Mouse (Mus musculus): Measurements from ENCODE around the gene Tpst1. TPM values are rescaled to one million over a fixed set of nuclear protein-coding genes. Genes with fewer than 3 reads are reported as not detected.

The Tpst1 gene
- polyA plus RNA-seq, 1 experiment from 2014 or later = 59.0 TPM

DNA sequence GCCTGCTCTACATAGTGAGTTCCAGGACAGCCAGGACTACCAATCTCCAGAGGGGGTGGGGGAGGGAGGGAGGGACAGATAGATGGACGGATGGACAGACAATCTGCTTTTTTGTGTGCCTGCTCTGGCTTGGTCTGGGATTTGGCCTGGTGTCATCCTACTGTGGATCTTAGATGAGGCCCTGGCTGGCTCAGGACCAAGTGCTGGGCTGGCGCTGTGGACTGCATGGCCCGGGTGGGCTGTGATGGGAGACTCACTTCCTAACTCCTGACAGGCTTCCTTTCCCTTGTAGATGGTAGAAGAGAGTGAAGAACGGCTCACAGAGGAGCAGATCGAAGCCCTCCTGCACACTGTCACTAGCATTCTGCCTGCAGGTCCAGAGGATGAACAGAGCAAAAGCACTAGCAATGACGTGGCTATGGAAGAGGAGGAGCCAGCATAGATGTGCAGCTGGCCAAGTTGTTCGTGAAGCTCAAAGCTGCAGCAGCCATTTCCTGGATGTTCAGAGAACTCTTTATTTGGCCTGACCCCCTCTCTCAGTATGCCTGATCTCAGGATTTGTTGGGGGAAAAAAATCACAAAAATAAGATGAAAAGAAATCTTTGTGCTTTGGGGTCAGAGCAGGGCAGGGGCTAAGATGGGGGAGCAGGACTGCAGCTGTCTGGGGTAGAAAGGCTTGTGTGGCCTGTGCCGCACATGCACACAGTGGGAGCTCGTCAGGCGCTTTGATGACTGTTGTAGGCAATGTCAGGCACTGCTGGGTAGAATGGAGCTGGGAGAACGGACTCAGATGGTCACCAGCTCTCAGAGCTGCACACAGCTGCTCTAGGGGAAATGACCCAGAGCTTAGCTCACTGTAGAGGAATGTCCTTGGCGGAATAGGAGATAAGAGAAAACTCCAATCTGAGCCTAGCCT is 13.5 kb upstream of the Tpst1 start:
- peak overlapping the region; percentile 38; the same call in 1 of the 2 replicates for H3K27ac ChIP-seq (replicated peaks)

GRCm38 (mm10) chr5:130060329-130060665 is 12.8 kb upstream of the Tpst1 start:
- no peak for ATAC-seq (ENCODE audit: low read depth)
- Histone ChIP-seq H3K36me3 (peaks cover 35% of the 10 kb centered on the region), H3K4me2 (no peak overlapping the region), H3K9me3 (no peaks in the 10 kb centered on the region), H3K27ac (replicated peaks) (peak overlapping the region; percentile 23; the same call in 1 of the 2 replicates), H3K4me3 (no peak overlapping the region), H3K4me1 (replicated peaks) (no peaks in the 10 kb centered on the region), H3K27me3 (no peaks in the 10 kb centered on the region), H3K9ac (no peak overlapping the region)
- WGBS = 90% methylated on average over 4 of the region's 4 CpGs

More for the DNA sequence above, 13.5 kb upstream of the Tpst1 start:
- no peaks in the 10 kb centered on the region for H3K27me3 ChIP-seq
- no peak for ATAC-seq (ENCODE audit: low read depth)
- 80% methylated on average over 12 of the region's 12 CpGs for WGBS
- no peak overlapping the region for H3K4me2 ChIP-seq
- H3K9me3 ChIP-seq = no peaks in the 10 kb centered on the region
- H3K36me3 ChIP-seq = peaks cover 39% of the 10 kb centered on the region
- H3K4me3 ChIP-seq = no peak overlapping the region
- no peaks in the 10 kb centered on the region for H3K4me1 ChIP-seq (replicated peaks)
- H3K9ac ChIP-seq = no peak overlapping the region

DNA sequence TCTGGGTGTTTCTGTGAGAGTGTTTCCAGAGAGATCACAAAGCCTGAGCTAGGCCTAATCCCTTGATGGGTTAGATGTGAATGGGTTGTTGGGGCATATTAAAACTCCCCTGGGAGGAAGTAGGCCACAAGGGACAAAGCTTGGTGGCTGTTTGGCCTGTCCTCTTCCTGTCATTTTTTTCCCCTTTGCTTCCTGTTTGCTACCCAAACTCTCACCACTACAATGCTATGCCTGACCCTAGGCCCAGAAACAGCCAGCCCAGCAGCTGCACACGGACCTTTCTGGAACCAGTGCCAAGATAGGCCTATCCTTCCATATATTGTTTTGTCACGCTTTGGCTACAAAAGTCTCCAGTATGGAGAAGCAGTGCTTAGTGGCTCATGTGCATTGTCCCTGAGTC is 11.0 kb upstream of the Tpst1 start:
- H3K4me2 ChIP-seq = no peak overlapping the region
- no peak overlapping the region for H3K9ac ChIP-seq
- H3K36me3 ChIP-seq = peaks cover 30% of the 10 kb centered on the region
- WGBS = 84% methylated on average over 2 of the region's 2 CpGs
- peak overlapping the region; percentile 28; the same call in 1 of the 2 replicates for H3K27ac ChIP-seq (replicated peaks)
- H3K4me3 ChIP-seq = no peak overlapping the region
- no peaks in the 10 kb centered on the region for H3K27me3 ChIP-seq
- ATAC-seq (ENCODE audit: low read depth) = no peak
- H3K9me3 ChIP-seq = no peaks in the 10 kb centered on the region; the same call in 1 of the 2 replicates
- no peaks in the 10 kb centered on the region for H3K4me1 ChIP-seq (replicated peaks)

- Histone ChIP-seq H3K4me1 (replicated peaks) (no peaks in the 10 kb centered on the region), H3K27me3 (no peaks in the 10 kb centered on the region), H3K9me3 (no peaks in the 10 kb centered on the region; the same call in 1 of the 2 replicates), H3K4me3 (no peak overlapping the region), H3K27ac (replicated peaks) (no peak overlapping the region), H3K9ac (no peak overlapping the region), H3K4me2 (no peak overlapping the region), H3K36me3 (peaks cover 30% of the 10 kb centered on the region)
- WGBS = 81% methylated on average over 2 of the region's 2 CpGs
- no peak for ATAC-seq (ENCODE audit: low read depth)
Measured at GRCm38 (mm10) chr5:130063760-130064159, 9.4 kb upstream of the Tpst1 start.

DNA sequence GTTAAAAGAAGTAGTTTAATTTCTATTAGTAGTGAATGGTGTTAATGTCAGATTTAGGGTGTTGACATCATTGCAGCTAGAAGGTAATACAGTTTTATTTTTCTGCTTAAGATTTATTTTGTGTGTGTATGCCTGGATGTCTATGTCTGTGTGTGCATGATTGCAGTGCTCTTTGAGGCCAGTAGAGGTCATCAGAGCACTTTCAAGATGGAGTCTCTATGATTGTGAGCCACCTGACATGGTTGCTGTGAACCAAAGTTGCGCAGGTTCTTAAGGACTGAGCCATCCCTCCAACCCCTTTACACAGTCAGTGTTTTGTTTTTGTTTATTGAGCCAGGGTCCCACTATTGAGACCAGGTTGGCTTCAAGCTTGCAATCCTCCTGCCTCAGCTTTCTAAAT is 7.5 kb upstream of the Tpst1 start:
- H3K27ac ChIP-seq (replicated peaks) = no peak overlapping the region
- H3K4me1 ChIP-seq (replicated peaks) = no peaks in the 10 kb centered on the region
- WGBS = 95% methylated on average over 1 of the region's 1 CpGs
- H3K9me3 ChIP-seq = peaks cover 3% of the 10 kb centered on the region; the same call in 1 of the 2 replicates
- no peak for ATAC-seq (ENCODE audit: low read depth)
- no peak overlapping the region for H3K4me3 ChIP-seq
- H3K36me3 ChIP-seq = peaks cover 19% of the 10 kb centered on the region
- no peak overlapping the region for H3K4me2 ChIP-seq
- no peak overlapping the region for H3K9ac ChIP-seq
- H3K27me3 ChIP-seq = no peaks in the 10 kb centered on the region

- Histone ChIP-seq H3K4me3 (no peak overlapping the region), H3K27me3 (no peaks in the 10 kb centered on the region), H3K4me2 (no peak overlapping the region), H3K9ac (no peak overlapping the region), H3K9me3 (peaks cover 3% of the 10 kb centered on the region; the same call in 1 of the 2 replicates), H3K36me3 (0 out of 2 replicates have a peak, but pooled peaks cover 2% of the 10 kb centered on the region), H3K27ac (replicated peaks) (no peak overlapping the region), H3K4me1 (replicated peaks) (no peaks in the 10 kb centered on the region)
- no peak for ATAC-seq (ENCODE audit: low read depth)
- 74% methylated on average over 3 of the region's 3 CpGs for WGBS
Measured at GRCm38 (mm10) chr5:130067841-130068264, 5.3 kb upstream of the Tpst1 start.

- WGBS = 68% methylated on average over 6 of the region's 6 CpGs
- ATAC-seq (ENCODE audit: low read depth) = no peak
- Histone ChIP-seq H3K27ac (replicated peaks) (no peak overlapping the region), H3K9ac (no peak overlapping the region), H3K4me2 (no peak overlapping the region), H3K4me1 (replicated peaks) (peaks cover 5% of the 10 kb centered on the region; the same call in 1 of the 2 replicates), H3K27me3 (no peaks in the 10 kb centered on the region), H3K36me3 (no peaks in the 10 kb centered on the region), H3K9me3 (no peaks in the 10 kb centered on the region), H3K4me3 (no peak overlapping the region)
Measured at GRCm38 (mm10) chr5:130074491-130074890, 1.4 kb downstream of the Tpst1 start.

- Histone ChIP-seq H3K9ac (no peak overlapping the region), H3K4me1 (replicated peaks) (peaks cover 15% of the 10 kb centered on the region), H3K4me2 (no peak overlapping the region), H3K9me3 (no peaks in the 10 kb centered on the region), H3K27me3 (no peaks in the 10 kb centered on the region), H3K36me3 (peaks cover 2% of the 10 kb centered on the region; the same call in 1 of the 2 replicates), H3K27ac (replicated peaks) (no peak overlapping the region), H3K4me3 (no peak overlapping the region)
- no peak for ATAC-seq (ENCODE audit: low read depth)
- 62% methylated on average over 6 of the region's 6 CpGs for WGBS
Measured at GRCm38 (mm10) chr5:130076396-130076795, 3.3 kb downstream of the Tpst1 start.

- H3K4me3 ChIP-seq = no peak overlapping the region; the same call in 1 of the 2 replicates
- no peaks in the 10 kb centered on the region for H3K9me3 ChIP-seq
- WGBS = 81% methylated on average over 9 of the region's 9 CpGs
- H3K27me3 ChIP-seq = no peaks in the 10 kb centered on the region
- peak overlapping the region; percentile 88; the same call in 1 of the 2 replicates for H3K9ac ChIP-seq
- ATAC-seq (ENCODE audit: low read depth) = no peak
- peaks cover 5% of the 10 kb centered on the region for H3K36me3 ChIP-seq
- H3K27ac ChIP-seq (replicated peaks) = peak overlapping the region; percentile 85; the same call in 1 of the 2 replicates
- H3K4me1 ChIP-seq (replicated peaks) = peaks cover 15% of the 10 kb centered on the region
- H3K4me2 ChIP-seq = peak overlapping the region; percentile 61
Measured at GRCm38 (mm10) chr5:130078096-130078833, 5.1 kb downstream of the Tpst1 start.

- Histone ChIP-seq H3K4me2 (peak overlapping the region; percentile 61), H3K4me1 (replicated peaks) (peaks cover 15% of the 10 kb centered on the region), H3K27ac (replicated peaks) (peak overlapping the region; percentile 85), H3K4me3 (peak overlapping the region; percentile 73), H3K36me3 (peaks cover 5% of the 10 kb centered on the region), H3K9ac (peak overlapping the region; percentile 88), H3K27me3 (no peaks in the 10 kb centered on the region), H3K9me3 (no peaks in the 10 kb centered on the region)
- 44% methylated on average over 6 of the region's 6 CpGs for WGBS
- ATAC-seq (ENCODE audit: low read depth) = peak; percentile 32
Measured at GRCm38 (mm10) chr5:130078834-130079156, 5.7 kb downstream of the Tpst1 start.

DNA sequence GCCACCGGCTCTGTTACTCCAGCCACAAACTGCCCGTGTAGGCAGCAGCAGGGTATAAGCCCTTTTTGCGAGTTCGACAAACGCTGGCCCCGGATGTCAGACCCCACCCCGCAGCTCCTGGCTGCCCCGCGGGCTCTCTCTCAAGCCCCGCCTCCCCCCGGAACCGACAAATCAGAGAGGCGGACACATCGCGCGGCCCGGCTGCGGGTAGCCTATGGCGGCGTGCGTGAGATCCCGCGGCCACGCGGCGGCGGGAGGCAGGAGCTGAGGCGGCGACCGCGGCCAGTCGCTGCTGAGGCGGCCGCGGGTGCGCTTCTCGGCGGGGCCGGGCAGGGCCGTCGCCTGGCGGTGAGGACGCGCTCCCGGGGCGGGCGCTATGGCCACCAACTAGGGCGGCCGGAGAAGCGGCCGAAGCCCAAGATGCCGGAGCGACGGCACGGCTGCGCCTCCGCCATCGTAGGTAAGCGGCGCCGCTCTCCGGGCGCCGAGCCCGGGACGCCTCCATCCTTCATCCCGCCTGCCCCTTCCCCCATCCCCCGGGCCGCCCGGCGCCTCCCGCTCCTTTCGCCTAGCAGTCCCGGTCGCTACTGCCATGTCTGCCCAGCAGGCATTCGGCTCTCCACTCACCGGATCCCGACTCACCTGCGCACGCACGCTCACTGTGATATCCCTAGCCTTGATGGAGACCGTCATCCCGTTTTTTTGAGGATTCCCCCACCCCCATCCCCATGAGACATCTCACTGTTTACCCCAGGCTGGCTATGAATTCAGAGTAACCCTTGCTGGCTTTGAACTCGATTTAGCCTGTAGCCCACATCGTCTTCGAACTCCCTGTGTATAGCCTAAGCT is 6.3 kb downstream of the Tpst1 start:
- peak; percentile 99 for ATAC-seq (ENCODE audit: low read depth)
- Histone ChIP-seq H3K27ac (replicated peaks) (peak overlapping the region; percentile 85), H3K36me3 (peaks cover 5% of the 10 kb centered on the region), H3K4me1 (replicated peaks) (peaks cover 15% of the 10 kb centered on the region), H3K9ac (peak overlapping the region; percentile 88), H3K4me3 (peak overlapping the region; percentile 73), H3K9me3 (no peaks in the 10 kb centered on the region), H3K4me2 (peak overlapping the region; percentile 61), H3K27me3 (no peaks in the 10 kb centered on the region)
- 1% methylated on average over 70 of the region's 86 CpGs for WGBS
